Mouse (Mus musculus) midbrain, embryonic 11.5 days (tissue): ENCODE data around the gene Ispd. TPM values are rescaled to one million over a fixed set of nuclear protein-coding genes. Genes with fewer than 3 reads are reported as not detected.
"Not testable (repeated sequence)": the region's sequence is repeated elsewhere in the genome, so short reads cannot be mapped to it uniquely, and the experiment has no call there.

ENCODE experiments used
- ATAC-seq: fragments of 200-750 bp; cut with Nextera tagmentation; 2 replicates; pipeline ENCODE4 v1.8.0; 2017; ENCODE audit warnings: moderate TSS enrichment, moderate library complexity; ENCODE audit not compliant: low FRiP score
- DNase-seq: peaks from one replicate; pipeline ENCODE4 v3.0.0; 2015; ENCODE audit warnings: low spot score; ENCODE audit errors: missing footprints
- H3K27ac ChIP-seq: fragments of 300-500 bp; sonication (generic); 2 replicates; pipeline ENCODE4 v1.5.1; 2014; ENCODE audit warnings: low read depth, low read length
- H3K27me3 ChIP-seq: fragments of 300-500 bp; sonication (generic); 2 replicates; pipeline ENCODE4 v1.6.1; 2014; ENCODE audit warnings: mild to moderate bottlenecking, low read length, moderate library complexity, mixed read lengths; ENCODE audit not compliant: control insufficient read depth, insufficient read depth
- H3K36me3 ChIP-seq: fragments of 300-500 bp; sonication (generic); 2 replicates; pipeline ENCODE4 v1.6.1; 2014; ENCODE audit warnings: mild to moderate bottlenecking, low read length, moderate library complexity, mixed read lengths; ENCODE audit not compliant: control insufficient read depth, insufficient read depth
- H3K4me1 ChIP-seq: fragments of 300-500 bp; sonication (generic); 2 replicates; pipeline ENCODE4 v1.6.1; 2014; ENCODE audit warnings: low read length; ENCODE audit not compliant: control insufficient read depth, insufficient read depth
- H3K4me2 ChIP-seq: fragments of 300-500 bp; sonication (generic); 2 replicates; pipeline ENCODE4 v1.6.1; 2014; ENCODE audit warnings: mild to moderate bottlenecking, moderate library complexity
- H3K4me3 ChIP-seq: fragments of 300-500 bp; sonication (generic); 2 replicates; pipeline ENCODE4 v1.5.1; 2014; ENCODE audit warnings: low read depth, low read length
- H3K9ac ChIP-seq: fragments of 300-500 bp; sonication (generic); 2 replicates; pipeline ENCODE4 v1.6.1; 2014; ENCODE audit warnings: low read length
- H3K9me3 ChIP-seq: fragments of 300-500 bp; sonication (generic); 2 replicates; pipeline ENCODE4 v1.6.1; 2016; ENCODE audit warnings: low read length; ENCODE audit not compliant: control insufficient read depth
- WGBS: fragments of 180-500 bp; shearing (Covaris S2); extraction: QIAGEN DNeasy Blood & Tissue Kit; methylation state at CpG from one replicate; pipeline ENCODE4 v1.1.7; 2014; 5-methylcytosine and 5-hydroxymethylcytosine counted together
- polyA plus RNA-seq: library from polyadenylated mRNA; unstranded; fragments of >200 nt; fragmentation: Nextera tagmentation; extraction: Ambion mirVana; gene quantifications from 2 replicates; pipeline ENCODE4 v1.2.1, GENCODE M21; 2014

Gene Ispd
- polyA plus RNA-seq: 12.3 and 12.9 TPM in 2 replicates

- Histone ChIP-seq H3K4me1 (peaks cover 5% of the 10 kb centered on the region; the same call in 1 of the 2 replicates), H3K27me3 (no peaks in the 10 kb centered on the region), H3K9me3 (no peaks in the 10 kb centered on the region), H3K4me3 (peak within 1 kb of the TSS; percentile 52), H3K9ac (peak within 1 kb of the TSS; percentile 94), H3K4me2 (peak within 1 kb of the TSS; percentile 70), H3K36me3 (no peaks in the 10 kb centered on the region), H3K27ac (peak within 1 kb of the TSS; percentile 85)
- DNase-seq (peak; percentile 98), ATAC-seq (peak; percentile 96)
- 1% methylated on average over 64 of the region's 64 CpGs for WGBS
These were observed at the start of gene Ispd, which contains the start of gene D630036H23Rik for GRCm38 (mm10) chr12:36381441-36382340. Gene Ispd, plus strand, starts transcription at chr12:36381450. Gene D630036H23Rik, minus strand, starts transcription at chr12:36382181.

GRCm38 (mm10) chr12:36332676-36333075 is 48.6 kb upstream of the Ispd start:
- H3K27me3 ChIP-seq: no peaks in the 10 kb centered on the region
- ATAC-seq: no peak
- no peak overlapping the region for H3K4me3 ChIP-seq
- no peaks in the 10 kb centered on the region for H3K4me1 ChIP-seq
- WGBS: 92% methylated on average over 1 of the region's 1 CpGs
- H3K9me3 ChIP-seq: no peaks in the 10 kb centered on the region
- no peak overlapping the region for H3K9ac ChIP-seq
- H3K36me3 ChIP-seq: no peaks in the 10 kb centered on the region
- H3K4me2 ChIP-seq: no peak overlapping the region
- H3K27ac ChIP-seq: no peak overlapping the region
- DNase-seq: peak; percentile 57

DNA sequence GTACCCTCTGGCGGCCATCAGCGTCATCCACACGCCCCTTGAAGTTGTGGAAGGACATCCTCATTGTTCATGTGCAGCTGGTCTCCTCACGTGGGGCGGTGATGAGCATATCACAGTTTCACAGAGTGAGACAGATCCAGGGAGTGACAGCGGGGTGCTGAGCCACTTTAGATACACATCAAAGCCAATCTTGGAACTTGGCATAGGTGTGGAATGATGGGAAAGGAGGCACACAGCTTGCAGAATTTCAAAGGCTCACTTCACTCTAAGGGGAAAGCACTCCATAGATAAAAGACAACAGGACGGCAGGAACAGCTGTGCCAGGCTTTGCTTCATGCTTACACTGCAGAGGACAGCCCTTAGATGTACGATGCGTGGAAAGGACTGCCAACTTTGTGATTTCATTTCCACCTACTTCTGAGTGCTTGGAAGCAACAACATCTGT is 47.4 kb upstream of the Ispd start:
- ATAC-seq (no peak), DNase-seq (peak; percentile 44)
- Histone ChIP-seq H3K4me3 (no peak overlapping the region), H3K9me3 (no peaks in the 10 kb centered on the region), H3K9ac (no peak overlapping the region), H3K4me1 (no peaks in the 10 kb centered on the region), H3K4me2 (no peak overlapping the region), H3K27ac (no peak overlapping the region), H3K27me3 (no peaks in the 10 kb centered on the region), H3K36me3 (no peaks in the 10 kb centered on the region)
- 90% methylated on average over 9 of the region's 9 CpGs for WGBS

GRCm38 (mm10) chr12:36344131-36344530 is 37.1 kb upstream of the Ispd start:
- H3K4me2 ChIP-seq: no peak overlapping the region
- H3K4me3 ChIP-seq: no peak overlapping the region
- ATAC-seq: no peak
- no peaks in the 10 kb centered on the region for H3K4me1 ChIP-seq
- no peaks in the 10 kb centered on the region for H3K36me3 ChIP-seq
- H3K9me3 ChIP-seq: no peaks in the 10 kb centered on the region
- H3K27ac ChIP-seq: no peak overlapping the region
- no peak overlapping the region for H3K9ac ChIP-seq
- no peak for DNase-seq
- 72% methylated on average over 4 of the region's 4 CpGs for WGBS
- H3K27me3 ChIP-seq: no peaks in the 10 kb centered on the region

DNA sequence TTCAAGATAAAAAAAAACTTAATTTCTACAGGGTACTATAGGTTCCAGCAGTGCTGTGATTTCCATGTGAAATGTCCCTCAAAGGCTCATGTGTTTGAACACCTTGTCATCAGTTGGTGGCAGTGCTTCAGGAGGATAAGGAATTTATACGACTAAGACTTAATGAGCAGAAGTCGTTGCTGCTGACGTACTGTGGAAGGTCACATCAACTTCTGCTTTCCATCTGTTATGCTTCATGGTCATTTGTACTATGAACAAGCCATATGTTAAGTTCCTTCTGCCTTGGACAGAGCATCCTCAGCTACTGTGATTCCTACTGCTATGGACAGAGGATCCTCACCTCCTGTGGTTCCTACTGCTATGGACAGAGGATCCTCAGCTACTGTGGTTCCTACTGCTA is 21.2 kb upstream of the Ispd start:
- ATAC-seq (no peak), DNase-seq (no peak)
- no peak overlapping the region for H3K4me3 ChIP-seq
- no peak overlapping the region for H3K27ac ChIP-seq
- no peak overlapping the region for H3K4me2 ChIP-seq
- no peaks in the 10 kb centered on the region for H3K27me3 ChIP-seq
- WGBS: 88% methylated on average over 3 of the region's 3 CpGs
- H3K36me3 ChIP-seq: no peaks in the 10 kb centered on the region
- H3K9me3 ChIP-seq: no peaks in the 10 kb centered on the region
- H3K9ac ChIP-seq: no peak overlapping the region
- H3K4me1 ChIP-seq: no peaks in the 10 kb centered on the region

DNA sequence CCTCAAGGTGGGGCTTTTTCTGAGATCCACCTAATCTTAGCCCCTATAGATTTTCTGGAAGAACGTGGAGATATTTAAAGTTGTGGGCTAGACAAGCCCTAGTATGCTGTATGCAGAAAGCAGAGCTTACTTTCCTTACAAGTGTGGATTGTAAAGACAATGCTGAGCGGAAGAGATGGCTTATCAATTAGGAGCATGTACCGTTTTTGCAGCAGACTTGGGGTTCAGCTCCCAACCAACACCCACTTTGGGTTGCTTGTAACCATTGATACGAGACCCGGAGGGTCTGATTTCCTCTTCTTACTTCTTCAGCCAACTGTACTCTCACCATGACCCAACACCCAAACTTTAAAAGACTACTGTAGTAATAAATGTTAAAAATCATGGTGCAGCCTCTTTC is 20.6 kb upstream of the Ispd start:
- no peaks in the 10 kb centered on the region for H3K4me1 ChIP-seq
- ATAC-seq (no peak), DNase-seq (no peak)
- H3K4me3 ChIP-seq: no peak overlapping the region
- H3K9ac ChIP-seq: no peak overlapping the region
- no peaks in the 10 kb centered on the region for H3K27me3 ChIP-seq
- no peak overlapping the region for H3K4me2 ChIP-seq
- WGBS: 89% methylated on average over 5 of the region's 5 CpGs
- H3K9me3 ChIP-seq: no peaks in the 10 kb centered on the region
- no peak overlapping the region for H3K27ac ChIP-seq
- H3K36me3 ChIP-seq: no peaks in the 10 kb centered on the region

DNA sequence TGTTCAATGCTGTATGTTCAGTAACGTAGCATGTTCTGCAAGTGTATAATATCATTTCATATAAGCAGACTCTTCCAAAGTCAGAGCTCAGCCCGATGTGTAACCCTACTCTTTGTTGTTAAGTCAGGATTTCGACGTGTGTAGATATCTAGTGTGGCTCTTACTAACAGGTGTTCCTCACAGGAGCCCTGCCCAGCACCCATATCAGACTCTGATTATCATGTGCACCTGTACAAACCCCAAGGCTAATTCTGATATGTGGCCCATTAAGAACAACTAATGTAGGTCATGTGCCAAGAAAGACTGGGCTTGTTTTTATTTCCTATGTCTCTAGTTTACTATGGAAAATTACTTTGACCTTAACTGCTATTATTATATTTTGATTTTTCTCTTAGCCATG is 17.2 kb upstream of the Ispd start:
- DNase-seq (no peak), ATAC-seq (no peak)
- WGBS: 87% methylated on average over 4 of the region's 4 CpGs
- no peak overlapping the region for H3K4me3 ChIP-seq
- no peaks in the 10 kb centered on the region for H3K36me3 ChIP-seq
- no peak overlapping the region for H3K4me2 ChIP-seq
- H3K9me3 ChIP-seq: no peaks in the 10 kb centered on the region
- H3K27ac ChIP-seq: no peak overlapping the region
- no peaks in the 10 kb centered on the region for H3K27me3 ChIP-seq
- H3K4me1 ChIP-seq: no peaks in the 10 kb centered on the region
- no peak overlapping the region for H3K9ac ChIP-seq

DNA sequence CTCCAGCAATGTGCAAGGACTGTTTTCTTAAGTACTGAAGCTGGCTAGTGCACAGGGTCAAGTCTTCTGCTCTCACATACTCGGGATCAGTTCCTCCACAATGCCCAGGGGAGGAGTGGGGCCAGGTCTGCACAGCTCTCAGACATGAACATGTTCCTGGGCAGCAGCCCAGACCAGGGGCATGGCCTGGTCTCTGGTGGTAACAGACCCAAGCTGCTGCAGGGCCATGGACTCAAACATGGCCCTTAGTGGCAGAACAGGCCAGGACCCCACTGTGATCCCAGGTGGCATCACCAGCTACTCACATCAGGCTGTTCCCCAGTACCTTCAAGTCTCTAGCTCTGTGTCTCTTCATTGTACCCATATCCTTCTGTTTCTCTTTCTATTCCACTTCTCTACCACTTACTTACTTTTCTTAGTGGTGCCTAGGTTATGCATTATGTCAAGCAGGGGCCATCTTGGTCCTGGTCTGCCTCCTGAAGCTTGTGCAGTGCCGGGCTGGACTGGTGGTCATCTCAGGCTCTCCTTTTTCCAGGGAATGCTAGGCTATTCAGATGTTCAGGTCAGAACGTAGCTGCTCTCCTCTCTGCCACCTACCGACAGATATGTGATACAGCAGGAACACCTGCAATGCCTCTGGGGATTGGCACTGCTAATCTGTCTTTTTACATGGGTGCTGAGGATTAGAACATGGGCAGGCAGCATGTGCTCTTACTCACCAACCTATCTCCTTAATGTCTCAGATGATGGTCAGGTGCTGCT is 7.8 kb upstream of the Ispd start:
- H3K4me3 ChIP-seq: no peak overlapping the region
- DNase-seq: peak; percentile 41
- no peaks in the 10 kb centered on the region for H3K27me3 ChIP-seq
- ATAC-seq: no peak; the same call in 1 of the 2 replicates
- no peak overlapping the region for H3K27ac ChIP-seq
- no peaks in the 10 kb centered on the region for H3K9me3 ChIP-seq
- H3K36me3 ChIP-seq: no peaks in the 10 kb centered on the region
- H3K4me1 ChIP-seq: no peaks in the 10 kb centered on the region
- WGBS: 49% methylated on average over 4 of the region's 4 CpGs
- no peak overlapping the region for H3K4me2 ChIP-seq
- no peak overlapping the region for H3K9ac ChIP-seq

GRCm38 (mm10) chr12:36376391-36376790 is 4.9 kb upstream of the Ispd start:
- not testable (repeated sequence) for H3K36me3 ChIP-seq, H3K27ac ChIP-seq, DNase-seq, H3K9ac ChIP-seq, H3K4me3 ChIP-seq, ATAC-seq, H3K9me3 ChIP-seq, H3K27me3 ChIP-seq, H3K4me2 ChIP-seq, H3K4me1 ChIP-seq
- 96% methylated on average over 3 of the region's 4 CpGs for WGBS
